Mouse (Mus musculus): ENCODE measurements around the gene Bfsp1.
A peak's percentile ranks its signal among the peaks of the same experiment; 100 is the strongest.

The Bfsp1 gene

GRCm38 (mm10) chr2:143852295-143853275, 10.4 kb downstream of the Bfsp1 start:
- no peak for DNase-seq

- DNase-seq = no peak
Measured at GRCm38 (mm10) chr2:143851354-143852221, 11.4 kb downstream of the Bfsp1 start.

GRCm38 (mm10) chr2:143847291-143847690, 15.7 kb downstream of the Bfsp1 start:
- no peak for DNase-seq

- DNase-seq = peak; percentile 82
Measured at GRCm38 (mm10) chr2:143846799-143847198, 16.2 kb downstream of the Bfsp1 start.

- no peak for DNase-seq
Measured at GRCm38 (mm10) chr2:143844779-143845178, 18.2 kb downstream of the Bfsp1 start.

GRCm38 (mm10) chr2:143841536-143841935, 21.4 kb downstream of the Bfsp1 start:
- DNase-seq = no peak

- no peak for DNase-seq
Measured at GRCm38 (mm10) chr2:143840895-143841294, 22.1 kb downstream of the Bfsp1 start.

- no peak for DNase-seq
Measured at GRCm38 (mm10) chr2:143839458-143839857, 23.5 kb downstream of the Bfsp1 start.

GRCm38 (mm10) chr2:143838698-143839097, 24.3 kb downstream of the Bfsp1 start:
- DNase-seq = peak; percentile 27

- DNase-seq = peak; percentile 75
Measured at GRCm38 (mm10) chr2:143837291-143837701, 25.7 kb downstream of the Bfsp1 start.

GRCm38 (mm10) chr2:143835820-143836219, 27.2 kb downstream of the Bfsp1 start:
- DNase-seq = no peak

GRCm38 (mm10) chr2:143834082-143834481, 28.9 kb downstream of the Bfsp1 start:
- DNase-seq = no peak

- no peak for DNase-seq
Measured at GRCm38 (mm10) chr2:143832721-143833120, 30.3 kb downstream of the Bfsp1 start.

GRCm38 (mm10) chr2:143831645-143832044, 31.3 kb downstream of the Bfsp1 start:
- no peak for DNase-seq

GRCm38 (mm10) chr2:143813461-143813860, 49.5 kb downstream of the Bfsp1 start:
- DNase-seq = no peak

- no peak for DNase-seq
Measured at GRCm38 (mm10) chr2:143812262-143812661, 50.7 kb downstream of the Bfsp1 start.

- DNase-seq = no peak
Measured at GRCm38 (mm10) chr2:143808789-143809188, 54.2 kb downstream of the Bfsp1 start.

GRCm38 (mm10) chr2:143806924-143807664, 55.9 kb downstream of the Bfsp1 start:
- DNase-seq = no peak

GRCm38 (mm10) chr2:143806140-143806923, 56.6 kb downstream of the Bfsp1 start:
- peak; percentile 45 for DNase-seq

- no peak for DNase-seq
Measured at GRCm38 (mm10) chr2:143801097-143801496, 61.9 kb downstream of the Bfsp1 start.

GRCm38 (mm10) chr2:143796335-143797013, 66.5 kb downstream of the Bfsp1 start:
- no peak for DNase-seq
